Mouse (Mus musculus) lung, embryonic 15.5 days (tissue): Measurements from ENCODE around the gene Duox2. TPM values are rescaled to one million over a fixed set of nuclear protein-coding genes. Genes with fewer than 3 reads are reported as not detected.

Source experiments
- ATAC-seq: fragments of 200-750 bp; cut with Nextera tagmentation; 2 replicates; pipeline ENCODE4 v1.8.0; 2017; ENCODE audit warnings: moderate number of reproducible peaks, borderline replicate concordance; ENCODE audit not compliant: low FRiP score, low TSS enrichment; ENCODE audit errors: extremely low read depth
- H3K27ac ChIP-seq: fragments of 300-500 bp; sonication (generic); 2 replicates; pipeline ENCODE4 v1.5.1; 2015; ENCODE audit warnings: moderate library complexity, mild to moderate bottlenecking, inconsistent platforms
- H3K27me3 ChIP-seq: fragments of 300-500 bp; sonication (generic); 2 replicates; pipeline ENCODE4 v1.6.1; 2015; ENCODE audit warnings: inconsistent platforms
- H3K36me3 ChIP-seq: fragments of 300-500 bp; sonication (generic); 2 replicates; pipeline ENCODE4 v1.6.1; 2015; ENCODE audit warnings: inconsistent platforms
- H3K4me1 ChIP-seq: fragments of 300-500 bp; sonication (generic); 2 replicates; pipeline ENCODE4 v1.6.1; 2015; ENCODE audit warnings: inconsistent platforms
- H3K4me2 ChIP-seq: fragments of 300-500 bp; sonication (generic); 2 replicates; pipeline ENCODE4 v1.6.1; 2015; ENCODE audit warnings: inconsistent platforms, mild to moderate bottlenecking, moderate library complexity
- H3K4me3 ChIP-seq: fragments of 300-500 bp; sonication (generic); 2 replicates; pipeline ENCODE4 v1.5.1; 2015; ENCODE audit warnings: mild to moderate bottlenecking, inconsistent platforms
- H3K9ac ChIP-seq: fragments of 300-500 bp; sonication (generic); 2 replicates; pipeline ENCODE4 v1.6.1; 2015; ENCODE audit warnings: inconsistent platforms
- H3K9me3 ChIP-seq: fragments of 300-500 bp; sonication (generic); 2 replicates; pipeline ENCODE4 v1.6.1; 2016; ENCODE audit warnings: inconsistent platforms
- WGBS: fragments of 180-500 bp; shearing (Covaris S2); methylation state at CpG from one replicate; pipeline ENCODE4 v1.1.7; 2015; 5-methylcytosine and 5-hydroxymethylcytosine counted together
- polyA plus RNA-seq: library from polyadenylated mRNA; unstranded; fragments of >200 nt; fragmentation: Nextera tagmentation; extraction: Ambion mirVana; gene quantifications from 2 replicates; pipeline ENCODE4 v1.2.1, GENCODE M21; 2015

The Duox2 gene
- polyA plus RNA-seq, 1 experiment from 2014 or later, result 0.04 TPM

DNA sequence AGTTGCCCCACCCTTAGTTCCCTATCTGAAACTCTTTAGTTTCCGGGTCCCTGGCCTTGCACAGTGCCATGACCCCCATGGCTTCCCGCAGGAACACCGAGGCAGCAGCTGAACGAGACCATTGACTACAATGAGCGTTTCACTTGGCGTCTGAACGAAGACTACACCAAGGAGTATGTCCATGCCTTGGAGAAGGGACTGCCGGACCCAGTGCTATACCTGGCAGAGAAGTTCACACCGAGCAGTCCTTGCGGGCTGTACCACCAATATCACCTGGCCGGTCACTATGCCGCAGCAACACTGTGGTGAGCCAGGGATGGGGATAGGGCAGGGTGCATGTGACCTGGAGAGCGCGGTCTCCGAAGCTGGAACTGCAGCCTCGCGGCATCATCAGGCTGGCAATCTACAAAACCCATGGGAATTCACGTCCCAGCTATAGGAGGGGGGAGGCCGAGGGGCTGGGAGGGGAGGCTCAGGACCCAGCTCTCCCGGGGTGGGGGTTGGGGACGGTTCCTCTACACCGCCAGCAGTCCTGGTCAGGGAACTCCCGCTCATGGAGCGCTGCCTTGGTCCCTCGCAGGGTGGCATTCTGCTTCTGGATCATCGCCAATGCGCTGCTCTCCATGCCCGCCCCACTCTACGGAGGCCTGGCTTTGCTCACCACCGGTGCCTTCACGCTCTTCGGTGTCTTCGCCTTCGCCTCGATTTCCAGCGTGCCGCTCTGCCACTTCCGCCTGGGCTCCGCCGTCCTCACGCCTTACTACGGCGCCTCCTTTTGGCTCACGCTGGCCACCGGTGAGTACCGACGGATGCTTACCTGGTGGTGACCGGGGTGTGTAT, 3.1 kb upstream of the Duox2 start:
- peak; percentile 36; the same call in 1 of the 2 replicates for ATAC-seq
- 1% methylated on average over 48 of the region's 48 CpGs for WGBS
- H3K9ac ChIP-seq, result peak overlapping the region; percentile 13; the same call in 1 of the 2 replicates
- H3K4me2 ChIP-seq, result peak overlapping the region; percentile 59
- H3K9me3 ChIP-seq, result no peaks in the 10 kb centered on the region
- H3K27me3 ChIP-seq, result peaks cover 90% of the 10 kb centered on the region
- H3K4me1 ChIP-seq, result peaks cover 27% of the 10 kb centered on the region
- peak overlapping the region; percentile 36 for H3K4me3 ChIP-seq
- no peaks in the 10 kb centered on the region for H3K36me3 ChIP-seq
- no peak overlapping the region for H3K27ac ChIP-seq

DNA sequence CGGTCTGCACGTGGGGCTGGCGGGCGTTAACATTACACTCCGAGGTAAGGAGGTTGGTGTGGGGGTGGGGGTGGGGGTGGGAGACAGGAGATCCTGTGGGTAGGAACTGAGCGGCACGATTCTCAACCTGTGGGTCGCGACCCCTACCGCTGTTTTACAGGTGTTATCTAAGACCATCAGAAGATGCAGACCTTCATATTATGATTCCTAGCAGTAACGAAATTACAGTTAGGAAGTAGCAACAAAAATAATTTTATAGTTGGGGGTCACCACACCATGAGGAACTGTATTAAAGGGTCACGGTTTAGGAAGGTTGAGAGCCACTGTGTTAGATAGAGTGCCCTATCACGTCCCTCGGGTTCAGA, 2.4 kb upstream of the Duox2 start:
- Histone ChIP-seq H3K36me3 (no peaks in the 10 kb centered on the region), H3K4me1 (peaks cover 27% of the 10 kb centered on the region), H3K27ac (no peak overlapping the region), H3K4me2 (no peak overlapping the region), H3K9me3 (no peaks in the 10 kb centered on the region), H3K4me3 (no peak overlapping the region), H3K9ac (no peak overlapping the region), H3K27me3 (peaks cover 92% of the 10 kb centered on the region)
- ATAC-seq, result no peak
- WGBS, result 7% methylated on average over 14 of the region's 14 CpGs

DNA sequence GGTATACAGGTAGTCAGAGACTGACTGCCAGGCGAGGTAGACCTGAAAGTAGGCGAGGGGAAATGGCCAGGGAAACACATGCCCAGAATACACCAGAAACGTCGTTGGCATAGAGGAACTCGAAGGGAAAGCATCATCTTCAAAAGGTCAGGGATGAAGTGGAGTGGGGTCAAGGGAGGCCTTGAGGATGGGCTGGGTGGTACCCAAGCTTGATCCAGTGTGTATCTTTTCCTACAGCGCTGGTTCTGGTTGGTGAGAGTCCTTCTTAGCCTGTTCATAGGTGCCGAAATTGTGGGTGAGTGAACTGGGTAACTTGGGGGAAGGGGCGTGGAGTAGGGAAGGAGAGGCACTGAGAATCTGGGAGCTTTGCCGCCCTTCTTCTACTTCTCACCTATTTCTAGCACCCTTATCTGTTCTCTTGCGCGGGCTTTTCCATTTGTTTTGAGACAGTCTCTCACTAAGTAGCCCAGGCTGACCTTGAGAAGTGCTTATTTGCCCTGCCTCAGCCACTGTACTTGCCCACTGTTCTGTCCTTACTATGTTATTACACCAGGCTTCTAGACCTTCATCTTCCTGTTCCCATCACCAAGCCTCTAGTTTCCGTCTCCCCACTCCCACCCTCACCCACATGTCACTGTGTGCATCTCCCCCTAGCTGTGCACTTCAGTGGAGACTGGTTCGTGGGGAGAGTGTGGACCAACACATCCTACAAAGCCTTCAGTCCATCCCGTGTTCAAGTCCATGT, 1.8 kb upstream of the Duox2 start:
- Histone ChIP-seq H3K36me3 (no peaks in the 10 kb centered on the region), H3K27me3 (peaks cover 97% of the 10 kb centered on the region), H3K4me2 (no peak overlapping the region), H3K27ac (no peak overlapping the region), H3K9ac (no peak overlapping the region), H3K4me1 (peaks cover 27% of the 10 kb centered on the region), H3K4me3 (no peak overlapping the region), H3K9me3 (no peaks in the 10 kb centered on the region)
- 12% methylated on average over 14 of the region's 14 CpGs for WGBS
- ATAC-seq, result no peak

DNA sequence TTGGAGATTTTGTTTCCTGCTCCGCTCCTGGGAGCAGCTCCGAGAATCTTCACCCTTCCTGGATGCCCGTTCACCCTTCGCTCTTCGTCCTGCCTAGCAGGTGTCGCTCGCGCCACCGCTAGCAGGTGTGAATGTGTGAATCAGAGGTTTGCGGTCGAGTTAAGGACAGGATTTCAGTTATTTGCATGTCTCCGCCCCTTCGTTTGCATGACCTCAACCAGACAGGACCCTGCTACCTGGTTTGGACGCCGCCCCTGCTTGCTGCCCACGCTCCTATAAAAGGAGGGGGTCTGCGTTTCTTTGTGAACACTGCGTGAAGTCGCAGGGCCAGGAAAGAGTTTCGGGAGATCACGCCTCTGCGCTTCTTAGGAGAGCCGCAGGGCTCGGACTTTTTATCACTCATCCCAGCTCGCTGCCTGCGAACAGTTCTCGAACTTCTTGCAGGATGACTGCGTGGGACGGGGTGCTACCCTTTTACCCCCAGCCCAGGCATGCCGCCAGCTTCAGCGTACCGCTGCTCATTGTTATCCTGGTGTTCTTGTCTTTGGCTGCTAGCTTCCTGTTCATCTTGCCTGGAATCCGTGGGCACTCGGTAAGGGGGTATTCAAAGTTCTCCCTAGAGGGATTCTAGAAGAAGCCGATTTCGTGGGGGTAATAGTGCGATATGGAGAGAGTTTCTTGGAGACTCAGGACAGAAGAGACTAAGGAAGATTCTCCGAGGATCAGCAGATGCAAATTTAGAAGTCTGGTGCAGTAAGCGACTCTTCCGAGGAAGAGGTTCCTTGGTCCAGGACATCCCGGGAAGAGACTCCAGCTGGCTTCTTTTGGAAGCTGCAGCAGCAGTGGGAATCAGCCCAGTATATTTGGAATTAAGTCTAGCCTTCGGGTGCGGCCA, 594 bp upstream of the Duox2 start, which contains the start of gene Duoxa2:
Gene Duoxa2 (plus strand): TSS at position 305 of the 895 bp plus-strand sequence.
- no peak for ATAC-seq
- peak within 1 kb of the TSS; percentile 19 for H3K4me3 ChIP-seq
- peaks cover 99% of the 10 kb centered on the region for H3K27me3 ChIP-seq
- WGBS, result 2% methylated on average over 43 of the region's 43 CpGs
- H3K27ac ChIP-seq, result no peak within 1 kb of the TSS
- H3K4me1 ChIP-seq, result peaks cover 27% of the 10 kb centered on the region
- H3K4me2 ChIP-seq, result peak within 1 kb of the TSS; percentile 47
- H3K9me3 ChIP-seq, result no peaks in the 10 kb centered on the region
- no peak within 1 kb of the TSS for H3K9ac ChIP-seq
- no peaks in the 10 kb centered on the region for H3K36me3 ChIP-seq

DNA sequence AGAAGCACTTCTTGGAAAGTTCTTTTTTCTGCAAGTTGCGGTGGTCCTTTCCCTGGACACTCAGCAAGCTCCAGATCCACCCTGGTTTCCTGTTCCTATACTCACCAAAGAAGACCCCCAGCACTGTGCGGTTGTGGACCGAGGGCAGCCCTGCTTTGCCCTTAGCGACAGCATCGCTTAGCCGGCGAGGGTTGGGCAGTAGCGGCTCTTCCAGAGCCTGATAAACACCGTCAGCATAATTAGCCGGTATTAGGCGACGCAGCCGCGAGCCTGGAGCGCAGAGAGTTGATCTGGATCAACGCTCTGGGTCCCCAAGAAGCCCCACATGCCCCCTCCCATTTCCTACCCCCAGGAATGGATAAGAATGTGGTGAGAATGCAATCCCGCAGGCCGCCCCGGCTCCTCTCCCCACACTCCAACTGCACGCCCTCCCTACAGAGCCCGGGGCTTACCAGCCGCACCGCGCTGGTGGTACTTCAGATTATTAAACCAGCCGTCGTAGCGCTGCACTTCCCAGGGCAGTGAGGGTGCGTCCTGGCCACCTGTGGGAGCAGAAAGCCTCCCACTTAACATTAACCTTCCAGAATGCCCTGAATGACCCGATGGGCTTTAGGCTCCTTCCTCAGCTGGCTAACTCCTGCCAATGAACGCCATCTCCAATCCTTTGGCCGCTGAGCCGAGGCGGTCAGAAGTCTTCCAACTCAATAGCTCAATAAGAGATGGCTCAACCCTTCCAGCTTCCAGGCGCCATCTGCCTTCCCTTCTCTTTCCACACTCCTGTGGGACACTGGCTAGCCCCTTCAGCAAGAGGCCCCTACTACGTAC, 766 bp downstream of the Duox2 start:
- Histone ChIP-seq H3K27me3 (peaks cover 94% of the 10 kb centered on the region), H3K9me3 (no peaks in the 10 kb centered on the region), H3K4me3 (no peak overlapping the region), H3K4me2 (peak overlapping the region; percentile 19; the same call in 1 of the 2 replicates), H3K9ac (no peak overlapping the region), H3K27ac (no peak overlapping the region), H3K4me1 (peaks cover 27% of the 10 kb centered on the region), H3K36me3 (no peaks in the 10 kb centered on the region)
- no peak for ATAC-seq
- WGBS, result 2% methylated on average over 35 of the region's 35 CpGs

DNA sequence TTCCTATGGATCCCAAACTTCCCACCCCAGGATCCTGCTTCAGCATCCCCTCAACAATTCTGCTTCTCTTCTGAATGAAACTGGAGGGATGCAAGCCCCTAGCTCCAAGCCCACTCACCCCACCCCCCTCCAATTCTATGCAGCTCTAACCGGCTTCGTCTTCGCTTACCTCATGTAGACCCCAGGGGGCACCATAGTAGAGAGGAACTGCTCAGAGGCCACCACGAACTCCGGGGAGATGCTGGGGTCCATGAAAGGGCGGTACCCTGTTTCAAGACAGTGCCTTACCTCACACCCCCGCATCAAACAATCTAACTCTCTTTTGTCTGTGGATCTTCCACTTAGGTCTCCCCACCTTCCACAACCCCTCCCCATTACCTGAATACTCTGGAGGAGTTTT, 3.3 kb downstream of the Duox2 start:
- no peaks in the 10 kb centered on the region for H3K36me3 ChIP-seq
- H3K4me2 ChIP-seq, result no peak overlapping the region
- WGBS, result 10% methylated on average over 7 of the region's 7 CpGs
- H3K9me3 ChIP-seq, result no peaks in the 10 kb centered on the region
- H3K4me1 ChIP-seq, result peaks cover 14% of the 10 kb centered on the region
- no peak overlapping the region for H3K4me3 ChIP-seq
- ATAC-seq, result no peak
- no peak overlapping the region for H3K27ac ChIP-seq
- H3K27me3 ChIP-seq, result peaks cover 68% of the 10 kb centered on the region
- no peak overlapping the region for H3K9ac ChIP-seq

DNA sequence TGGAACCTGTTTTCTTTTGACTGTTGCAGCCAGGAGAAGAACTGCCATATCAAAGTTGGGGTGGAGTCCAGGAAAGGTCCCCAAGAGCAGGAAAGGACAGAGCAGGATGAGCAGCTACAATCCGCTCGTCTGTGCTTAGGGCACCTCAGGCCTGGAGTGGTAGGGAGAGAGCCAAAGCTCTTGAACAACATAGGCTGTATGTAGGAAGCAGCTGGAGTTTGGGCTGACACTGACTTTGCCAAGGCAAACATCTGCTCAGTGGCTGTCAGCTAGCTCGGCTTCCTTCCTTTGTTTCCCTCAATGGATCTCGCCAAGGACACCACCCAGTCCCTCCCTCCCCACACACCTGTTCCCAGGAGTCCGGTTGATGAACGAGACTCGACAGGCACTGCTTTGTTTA, 12.1 kb downstream of the Duox2 start:
- H3K4me1 ChIP-seq, result no peaks in the 10 kb centered on the region
- H3K9me3 ChIP-seq, result no peaks in the 10 kb centered on the region
- H3K27me3 ChIP-seq, result no peaks in the 10 kb centered on the region
- no peak overlapping the region for H3K9ac ChIP-seq
- ATAC-seq, result no peak
- no peak overlapping the region for H3K27ac ChIP-seq
- no peak overlapping the region for H3K4me2 ChIP-seq
- WGBS, result 44% methylated on average over 7 of the region's 7 CpGs
- no peak overlapping the region for H3K4me3 ChIP-seq
- no peaks in the 10 kb centered on the region for H3K36me3 ChIP-seq

DNA sequence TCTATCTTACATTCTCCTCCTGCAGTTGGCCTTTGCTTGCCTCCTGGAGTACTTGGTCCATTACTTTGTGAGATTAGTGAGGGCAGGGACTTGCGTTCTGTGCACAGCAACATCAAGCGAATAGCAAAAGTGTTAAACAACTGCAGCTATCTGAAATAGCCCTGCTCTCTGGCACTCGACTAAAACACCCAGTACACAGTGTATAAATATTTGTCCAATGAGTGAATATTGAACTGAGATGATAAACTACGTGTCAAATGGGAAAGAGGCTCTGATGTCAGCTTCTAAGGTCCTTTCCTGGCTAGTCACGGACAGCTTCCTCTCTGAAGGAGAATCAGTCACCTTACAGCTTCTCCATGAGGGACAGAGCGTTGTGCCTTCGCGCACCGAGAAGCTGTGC, 14.2 kb downstream of the Duox2 start:
- H3K9ac ChIP-seq, result no peak overlapping the region
- no peaks in the 10 kb centered on the region for H3K4me1 ChIP-seq
- H3K27ac ChIP-seq, result no peak overlapping the region
- 44% methylated on average over 9 of the region's 9 CpGs for WGBS
- ATAC-seq, result no peak
- no peaks in the 10 kb centered on the region for H3K36me3 ChIP-seq
- H3K4me2 ChIP-seq, result no peak overlapping the region
- H3K27me3 ChIP-seq, result no peaks in the 10 kb centered on the region
- no peaks in the 10 kb centered on the region for H3K9me3 ChIP-seq
- no peak overlapping the region for H3K4me3 ChIP-seq

DNA sequence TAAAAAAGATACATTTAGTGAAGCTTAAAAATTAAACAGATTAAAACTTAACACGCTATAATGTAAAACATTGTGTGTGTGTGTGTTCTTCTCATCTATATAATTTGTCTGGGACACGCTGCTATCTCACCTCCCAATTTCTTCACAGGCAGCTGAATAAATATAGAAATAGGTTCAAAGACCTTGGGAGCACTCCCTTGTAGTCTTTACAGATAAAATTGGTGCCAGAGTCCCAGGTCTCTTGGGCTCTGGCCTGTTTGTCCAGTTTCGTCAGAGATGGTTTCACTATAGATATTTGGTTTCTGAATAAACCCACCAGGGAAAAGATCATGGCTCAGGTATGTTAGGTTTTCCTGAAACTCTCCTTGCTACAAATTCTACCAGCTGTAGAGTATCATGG, 19.5 kb downstream of the Duox2 start:
- Histone ChIP-seq H3K4me2 (no peak overlapping the region), H3K36me3 (no peaks in the 10 kb centered on the region), H3K4me1 (no peaks in the 10 kb centered on the region), H3K27ac (no peak overlapping the region), H3K4me3 (no peak overlapping the region), H3K9me3 (no peaks in the 10 kb centered on the region), H3K9ac (no peak overlapping the region), H3K27me3 (no peaks in the 10 kb centered on the region)
- ATAC-seq, result no peak
- 63% methylated on average over 3 of the region's 3 CpGs for WGBS

DNA sequence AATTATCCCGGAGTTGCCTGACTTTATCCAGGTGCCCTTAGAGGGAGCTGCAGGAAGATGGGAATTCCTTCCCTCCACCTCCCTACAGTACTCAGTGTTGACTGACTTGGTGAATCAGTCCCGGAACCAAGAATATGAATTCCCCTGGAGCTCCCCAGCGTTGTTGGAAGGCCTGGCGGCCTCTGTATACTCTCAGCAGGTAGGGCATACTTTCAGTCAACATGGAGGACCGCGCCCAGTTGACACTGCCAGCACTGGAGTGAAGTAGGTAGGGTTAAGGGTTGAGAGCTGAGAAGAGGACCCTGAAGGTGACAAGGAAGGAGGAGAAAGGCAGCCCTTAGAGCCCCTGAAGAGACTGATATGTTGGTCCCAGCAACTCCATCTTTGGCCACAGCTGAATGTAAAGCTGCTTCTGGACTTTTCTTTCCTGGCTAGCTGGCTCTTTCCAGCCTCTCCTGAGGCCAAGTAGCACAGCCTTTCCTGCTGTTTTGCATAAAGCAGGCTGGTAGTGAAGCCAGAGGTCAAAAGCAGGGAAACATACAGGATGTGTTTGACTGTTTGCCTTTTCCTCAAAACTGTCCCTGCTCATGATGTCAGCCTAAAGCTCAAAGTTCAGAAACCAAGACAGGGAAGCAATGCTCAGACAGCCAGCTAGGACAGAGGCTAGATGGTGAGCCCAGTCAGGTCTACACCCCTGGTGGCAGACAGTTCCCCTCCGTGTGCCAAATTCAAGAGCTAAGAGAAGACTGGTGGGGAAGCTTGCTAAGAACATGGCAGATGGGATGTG, 31.6 kb downstream of the Duox2 start:
- no peak for ATAC-seq
- Histone ChIP-seq H3K36me3 (no peaks in the 10 kb centered on the region), H3K9me3 (no peaks in the 10 kb centered on the region), H3K4me2 (no peak overlapping the region), H3K27ac (no peak overlapping the region), H3K27me3 (no peaks in the 10 kb centered on the region), H3K4me1 (no peaks in the 10 kb centered on the region), H3K4me3 (no peak overlapping the region), H3K9ac (no peak overlapping the region)
- WGBS, result 74% methylated on average over 7 of the region's 7 CpGs
